Mouse (Mus musculus): ENCODE results near the gene Zfp978.
"Not testable (repeated sequence)": the region's sequence is repeated elsewhere in the genome, so short reads cannot be mapped to it uniquely, and the experiment has no call there.

DNA sequence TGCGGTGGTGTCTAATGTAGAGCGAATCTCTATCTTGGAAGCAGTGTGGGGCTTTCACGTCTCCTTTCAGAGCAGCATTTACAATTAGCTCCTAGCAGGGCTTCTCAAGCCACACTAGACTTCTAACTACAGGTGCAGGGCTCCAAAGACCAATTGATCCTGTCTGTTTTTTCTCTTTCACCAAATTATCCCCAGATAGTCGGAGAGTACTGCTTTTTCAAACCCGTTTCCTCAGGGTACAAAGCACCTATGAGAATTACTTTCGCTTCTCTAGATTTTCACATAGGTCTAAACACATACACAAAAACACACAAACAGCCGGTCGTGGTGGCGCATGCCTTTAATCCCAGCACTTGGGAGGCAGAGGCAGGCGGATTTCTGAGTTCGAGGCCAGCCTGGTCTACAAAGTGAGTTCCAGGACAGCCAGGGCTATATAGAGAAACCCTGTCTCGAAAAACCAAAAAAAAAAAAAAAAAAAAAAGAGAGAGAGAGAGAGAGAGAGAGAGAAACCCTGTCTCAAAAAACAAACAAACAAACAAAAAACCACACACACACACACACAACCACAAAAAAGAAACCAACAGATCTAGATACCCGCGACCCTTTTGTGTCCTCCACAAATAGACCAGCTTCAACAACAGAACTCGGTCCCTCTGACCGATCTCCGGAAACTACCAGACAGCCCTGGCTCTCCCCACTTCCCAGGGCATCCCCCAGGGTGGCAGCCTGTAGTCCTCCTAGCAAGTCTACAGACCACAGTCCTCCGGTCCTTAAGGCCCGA lies 12.0 kb upstream of the Zfp978 start:
- not testable (repeated sequence) for TF ChIP-seq CTCF (IDR thresholded peaks at IDR 0.05; ENCODE audit: control insufficient read depth, insufficient read depth, low read length); POLR2A (IDR thresholded peaks at IDR 0.05; ENCODE audit: borderline replicate concordance, control insufficient read depth, low read depth, low read length)

Measured in bone marrow, adult 2 months (tissue).